Mouse (Mus musculus): ENCODE measurements around the gene Stac.

GRCm38 (mm10) chr9:111551461-111552190, 138.5 kb downstream of the Stac start:
- no peak for TF ChIP-seq GATA1 (IDR thresholded peaks at IDR 0.05; ENCODE audit: borderline replicate concordance, low read length)
- no peak for TF ChIP-seq CTCF (IDR thresholded peaks at IDR 0.05; ENCODE audit: low read depth, low read length)
- TF ChIP-seq TAL1 (conservative IDR thresholded peaks at IDR 0.05; ENCODE audit: low read depth, low read length), result no peak
- no peak for TF ChIP-seq GATA2 (IDR thresholded peaks at IDR 0.05; ENCODE audit: borderline replicate concordance, low read depth, low read length)
- TF ChIP-seq POLR2AphosphoS5 (IDR thresholded peaks at IDR 0.05; ENCODE audit: insufficient replicate concordance, low read depth, low read length), result no peak
